ENCODE assay signal across 9 mouse cellular contexts in genomic region chr19:61151372-61151700, GRCm38 (mm10). TPM values are rescaled to one million over a fixed set of nuclear protein-coding genes. Genes with fewer than 3 reads are reported as not detected.
A peak's percentile ranks its signal among the peaks of the same experiment; 100 is the strongest.
DNase-seq lines count a peak whose midpoint lies in the region; ATAC-seq lines count a peak whose summit lies in the region.
"Had no signal": no experiment of that assay in that cellular context is flagged by ENCODE, and none has a peak within 500 bp of the region (broad histone marks: within the 10 kb centered on the region; RNA-seq: fewer than 3 reads in every experiment).

No protein-coding gene starts in this region.

- WGBS in forebrain, embryonic 15.5 days, result 8% methylated on average over 8 of the region's 8 CpGs
- 6% methylated on average over 8 of the region's 8 CpGs for WGBS in kidney, embryonic 16.5 days

- ATAC-seq in forebrain, embryonic 15.5 days (replicated peaks), result 0 out of 2 replicates have a peak, but pooled peaks have one; percentile 38
- peak; percentile 93 for ATAC-seq in kidney, embryonic 16.5 days (ENCODE audit: low FRiP score, low TSS enrichment)

- DNase-seq in cerebellum, postnatal 10 days, result peak; percentile 17 to 33
- no peak for DNase-seq in cerebellum, adult 9-10 months
- DNase-seq in T-cell, adult 2 months (ENCODE audit: low spot score), result peak; percentile 32
- peak; percentile 16 for DNase-seq in lung, postnatal 14 days
- peak; percentile 60 to 65 for DNase-seq in spleen, postnatal 36 days (ENCODE audit: low spot score in 2 of 2)
- DNase-seq in left cerebral cortex, adult 9 months (ENCODE audit: low spot score in 2 of 2), result no peak

- H3K36me3 ChIP-seq in forebrain, embryonic 15.5 days, result no peaks in the 10 kb centered on the region
- no peaks in the 10 kb centered on the region for H3K36me3 ChIP-seq in kidney, embryonic 16.5 days (ENCODE audit: insufficient read depth, low read length)

- H3K27me3 ChIP-seq in forebrain, embryonic 15.5 days, result no peaks in the 10 kb centered on the region
- no peaks in the 10 kb centered on the region for H3K27me3 ChIP-seq in kidney, embryonic 16.5 days (ENCODE audit: insufficient read depth, low read length)
- H3K27me3 ChIP-seq: megakaryocyte, embryonic 14.5 days had no signal

- H3K9me3 ChIP-seq in forebrain, embryonic 15.5 days, result no peaks in the 10 kb centered on the region
- no peaks in the 10 kb centered on the region for H3K9me3 ChIP-seq in kidney, embryonic 16.5 days (ENCODE audit: low read length)
- H3K9me3 ChIP-seq: megakaryocyte, embryonic 14.5 days had no signal

- peak overlapping the region; percentile 76 for H3K4me2 ChIP-seq in forebrain, embryonic 15.5 days (replicated peaks)
- H3K4me2 ChIP-seq in kidney, embryonic 16.5 days (replicated peaks; ENCODE audit: low read depth, low read length), result peak overlapping the region; percentile 81

- peak overlapping the region; percentile 41 for H3K9ac ChIP-seq in forebrain, embryonic 15.5 days (replicated peaks)
- H3K9ac ChIP-seq in kidney, embryonic 16.5 days (replicated peaks; ENCODE audit: low read length), result peak overlapping the region; percentile 62

- no peak overlapping the region for H3K27ac ChIP-seq in forebrain, embryonic 15.5 days (replicated peaks)
- no peak overlapping the region for H3K27ac ChIP-seq in kidney, embryonic 16.5 days (ENCODE audit: low read length)

- H3K4me3 ChIP-seq in forebrain, embryonic 15.5 days, result peak overlapping the region; percentile 40
- H3K4me3 ChIP-seq in kidney, embryonic 16.5 days (ENCODE audit: low read length), result peak overlapping the region; percentile 52
- H3K4me3 ChIP-seq: megakaryocyte, embryonic 14.5 days had no signal

- H3K4me1 ChIP-seq in forebrain, embryonic 15.5 days, result peaks cover 8% of the 10 kb centered on the region
- 0 out of 2 replicates have a peak, but pooled peaks cover 3% of the 10 kb centered on the region for H3K4me1 ChIP-seq in kidney, embryonic 16.5 days (ENCODE audit: insufficient read depth, low read length)
- H3K4me1 ChIP-seq: megakaryocyte, embryonic 14.5 days had no signal

RNA-seq across cellular contexts. Expression of gene Zfp950, which starts 10.7 kb away (rescaled TPM):
- 45.0 and 49.1 TPM in 2 replicates for polyA plus RNA-seq in forebrain, embryonic 15.5 days (2015; fragmentation: Nextera tagmentation; extraction: Ambion mirVana)
- 32.6 and 39.6 TPM in 2 replicates for polyA plus RNA-seq in kidney, embryonic 16.5 days (2015; fragmentation: Nextera tagmentation; extraction: Ambion mirVana)

RNA-seq across cellular contexts. Expression of gene Gm7102, which starts 24.8 kb away (rescaled TPM):
- 0.11 and 0.20 TPM in 2 replicates for polyA plus RNA-seq in forebrain, embryonic 15.5 days (2015; fragmentation: Nextera tagmentation; extraction: Ambion mirVana)
- polyA plus RNA-seq in kidney, embryonic 16.5 days (2015; fragmentation: Nextera tagmentation; extraction: Ambion mirVana), result 0.19 and 0.48 TPM in 2 replicates

RNA-seq across cellular contexts. Expression of gene Gm6020, which starts 32.4 kb away (rescaled TPM):
- polyA plus RNA-seq in forebrain, embryonic 15.5 days (2015; fragmentation: Nextera tagmentation; extraction: Ambion mirVana), result not detected in 2 replicates
- not detected in 2 replicates for polyA plus RNA-seq in kidney, embryonic 16.5 days (2015; fragmentation: Nextera tagmentation; extraction: Ambion mirVana)

Comparison
In these comparisons a context has a peak if more than half of its experiments do, and no peak if none do; other contexts are left out.
1. DNase-seq: peak in cerebellum, postnatal 10 days (2 of 2), T-cell, adult 2 months (single experiment), lung, postnatal 14 days (single experiment) and spleen, postnatal 36 days (2 of 2); none in cerebellum, adult 9-10 months (single experiment) and left cerebral cortex, adult 9 months (0 of 2).